Mouse (Mus musculus) thymus, postnatal 0 days (tissue): ENCODE measurements around the gene Adam12. TPM values are rescaled to one million over a fixed set of nuclear protein-coding genes. Genes with fewer than 3 reads are reported as not detected.

Experiments used
- DNase-seq: peaks from one replicate; pipeline ENCODE4 v3.0.0-alpha.2; 2015; ENCODE audit warnings: low spot score
- polyA plus RNA-seq: library from polyadenylated mRNA; unstranded; fragments of >200 nt; fragmentation: Nextera tagmentation; extraction: Ambion mirVana; gene quantifications from 2 replicates; pipeline ENCODE4 v1.2.1, GENCODE M21; 2015

Gene Adam12
- polyA plus RNA-seq, 1 experiment from 2014 or later = 18.3 TPM

- DNase-seq = no peak
Observed at GRCm38 (mm10) chr7:134224741-134225612, 7.0 kb downstream of the Adam12 start.

- peak; percentile 38 for DNase-seq
Observed at GRCm38 (mm10) chr7:134224421-134224740, 7.6 kb downstream of the Adam12 start.

GRCm38 (mm10) chr7:134223444-134224161, 8.3 kb downstream of the Adam12 start:
- peak; percentile 46 for DNase-seq

GRCm38 (mm10) chr7:134207956-134208355, 24.0 kb downstream of the Adam12 start:
- no peak for DNase-seq

- no peak for DNase-seq
Observed at GRCm38 (mm10) chr7:134193089-134193488, 38.9 kb downstream of the Adam12 start.

- DNase-seq = no peak
Observed at GRCm38 (mm10) chr7:134190101-134190500, 41.8 kb downstream of the Adam12 start.

GRCm38 (mm10) chr7:134188565-134188964, 43.4 kb downstream of the Adam12 start:
- DNase-seq = no peak

- DNase-seq = no peak
Observed at GRCm38 (mm10) chr7:134187946-134188345, 44.0 kb downstream of the Adam12 start.

- no peak for DNase-seq
Observed at GRCm38 (mm10) chr7:134186497-134186896, 45.4 kb downstream of the Adam12 start.

GRCm38 (mm10) chr7:134185751-134186150, 46.2 kb downstream of the Adam12 start:
- DNase-seq = no peak

- DNase-seq = no peak
Observed at GRCm38 (mm10) chr7:134181717-134182116, 50.2 kb downstream of the Adam12 start.

- no peak for DNase-seq
Observed at GRCm38 (mm10) chr7:134181056-134181455, 50.9 kb downstream of the Adam12 start.

- DNase-seq = no peak
Observed at GRCm38 (mm10) chr7:134177051-134177450, 54.9 kb downstream of the Adam12 start.

GRCm38 (mm10) chr7:134175201-134175600, 56.7 kb downstream of the Adam12 start:
- DNase-seq = no peak

- no peak for DNase-seq
Observed at GRCm38 (mm10) chr7:134173442-134174090, 58.4 kb downstream of the Adam12 start.

GRCm38 (mm10) chr7:134170180-134170910, 61.6 kb downstream of the Adam12 start:
- DNase-seq = no peak

GRCm38 (mm10) chr7:134169780-134170179, 62.2 kb downstream of the Adam12 start:
- no peak for DNase-seq

- DNase-seq = no peak
Observed at GRCm38 (mm10) chr7:134167586-134167985, 64.4 kb downstream of the Adam12 start.

GRCm38 (mm10) chr7:134163751-134164150, 68.2 kb downstream of the Adam12 start:
- no peak for DNase-seq

GRCm38 (mm10) chr7:134162886-134163285, 69.1 kb downstream of the Adam12 start:
- no peak for DNase-seq

- no peak for DNase-seq
Observed at GRCm38 (mm10) chr7:134159608-134160007, 72.3 kb downstream of the Adam12 start.
